Mouse (Mus musculus): Measurements from ENCODE around the gene Myo1b. TPM values are rescaled to one million over a fixed set of nuclear protein-coding genes. Genes with fewer than 3 reads are reported as not detected.
A peak's percentile ranks its signal among the peaks of the same experiment; 100 is the strongest.

Gene Myo1b
- total and polyA plus RNA-seq, 3 experiments = 5.5 to 30.1 (median 29.6) TPM

DNA sequence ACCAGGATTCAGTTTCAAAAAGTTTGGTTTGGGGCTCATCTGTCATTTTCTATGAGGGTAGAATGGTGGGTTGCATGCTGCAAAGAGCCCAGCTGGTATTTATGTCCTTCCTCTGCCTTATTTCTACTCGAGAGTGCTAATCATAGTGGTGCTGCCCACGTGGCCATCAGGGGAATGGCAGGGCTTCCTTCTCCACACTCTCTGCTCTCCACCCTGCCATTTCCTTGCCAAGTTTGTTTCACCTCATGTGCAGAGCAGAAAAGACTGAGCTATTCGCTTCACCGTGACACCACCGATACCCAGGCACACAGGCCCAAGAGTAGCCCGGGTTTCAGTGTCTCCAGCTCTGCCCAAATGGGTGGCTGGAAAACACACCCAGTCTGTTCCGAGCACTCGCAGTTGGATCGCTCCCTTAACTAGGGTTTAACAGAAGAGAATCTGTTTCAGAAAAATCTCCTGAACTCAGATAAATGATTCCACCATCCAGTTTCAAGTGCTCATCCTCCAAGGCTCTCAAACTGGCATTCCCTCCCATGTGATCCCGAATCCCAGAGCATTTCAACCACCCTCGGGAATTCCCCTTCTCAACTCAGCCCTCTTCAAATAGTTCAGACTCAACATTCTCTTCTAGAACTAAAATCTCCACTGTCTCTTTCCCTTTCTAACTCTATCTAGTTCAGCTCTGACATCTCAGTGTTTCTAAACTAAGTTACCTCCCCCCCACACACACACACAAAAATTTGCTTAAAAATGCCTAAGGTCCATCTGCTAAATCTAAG is 77.8 kb downstream of the Myo1b start:
- Histone ChIP-seq H3K27ac (peak overlapping the region; percentile 64), H3K4me1 (ENCODE audit: control insufficient read depth, insufficient read depth, low read length) (peaks cover 23% of the 10 kb centered on the region), H3K4me3 (0 out of 2 replicates have a peak overlapping the region, but pooled peaks have one; percentile 15), H3K9ac (ENCODE audit: low read depth, low read length) (no peak overlapping the region), H3K27me3 (ENCODE audit: control insufficient read depth, insufficient read depth, low read length) (no peaks in the 10 kb centered on the region), H3K79me2 (replicated peaks; ENCODE audit: control insufficient read depth, insufficient read depth, low read length) (no peaks in the 10 kb centered on the region), H3K36me3 (ENCODE audit: control insufficient read depth, insufficient read depth, low read length) (peaks cover 13% of the 10 kb centered on the region)
- TF ChIP-seq CTCF (IDR thresholded peaks at IDR 0.05) (peak; percentile 54), EP300 (IDR thresholded peaks at IDR 0.05; ENCODE audit: insufficient read depth, low read depth, low read length) (peak; percentile 59; the same call in 1 of the 2 replicates), POLR2A (IDR thresholded peaks at IDR 0.05; ENCODE audit: insufficient read depth, low read depth, low read length) (no peak)
- peak in 1 of 2 experiments; percentile 32 for DNase-seq
- intact Hi-C loops (cut with DNase I) = loop anchor here (1.0 kb wide), 1 partner anchor 58 kb away; no protein-coding TSS in a partner anchor
- 29% methylated on average over 11 of the region's 11 CpGs for WGBS

DNA sequence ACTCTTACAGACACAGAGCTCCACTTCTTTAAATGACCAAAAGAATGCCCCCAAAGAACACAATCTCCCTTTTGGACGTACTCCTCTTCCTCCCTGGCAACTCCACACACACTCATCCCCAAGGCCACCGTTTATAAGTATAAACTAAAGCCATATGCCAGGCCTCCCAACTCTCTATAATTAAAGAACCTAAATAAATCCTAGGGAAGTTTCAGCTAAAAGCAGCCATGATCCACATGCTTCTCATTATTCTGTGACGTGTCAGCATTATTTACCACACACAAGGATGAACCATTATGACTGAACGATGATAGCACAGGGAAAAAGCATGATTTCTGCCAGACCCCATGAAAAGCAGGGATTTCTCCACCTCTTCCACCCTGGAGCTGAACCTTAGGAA is 78.6 kb downstream of the Myo1b start:
- Histone ChIP-seq H3K9ac (ENCODE audit: low read depth, low read length) (no peak overlapping the region), H3K4me1 (ENCODE audit: control insufficient read depth, insufficient read depth, low read length) (peaks cover 20% of the 10 kb centered on the region), H3K79me2 (replicated peaks; ENCODE audit: control insufficient read depth, insufficient read depth, low read length) (no peaks in the 10 kb centered on the region), H3K27ac (peak overlapping the region; percentile 38), H3K36me3 (ENCODE audit: control insufficient read depth, insufficient read depth, low read length) (peaks cover 13% of the 10 kb centered on the region), H3K4me3 (no peak overlapping the region), H3K27me3 (ENCODE audit: control insufficient read depth, insufficient read depth, low read length) (no peaks in the 10 kb centered on the region)
- DNase-seq = no peak
- 48% methylated on average over 4 of the region's 4 CpGs for WGBS
- intact Hi-C loops (cut with DNase I) = loop anchor here (1.0 kb wide), 1 partner anchor 57 kb away; no protein-coding TSS in a partner anchor
- TF ChIP-seq EP300 (IDR thresholded peaks at IDR 0.05; ENCODE audit: insufficient read depth, low read depth, low read length) = no peak
- no peak for TF ChIP-seq CTCF (IDR thresholded peaks at IDR 0.05)
- TF ChIP-seq POLR2A (IDR thresholded peaks at IDR 0.05; ENCODE audit: insufficient read depth, low read depth, low read length) = no peak

DNA sequence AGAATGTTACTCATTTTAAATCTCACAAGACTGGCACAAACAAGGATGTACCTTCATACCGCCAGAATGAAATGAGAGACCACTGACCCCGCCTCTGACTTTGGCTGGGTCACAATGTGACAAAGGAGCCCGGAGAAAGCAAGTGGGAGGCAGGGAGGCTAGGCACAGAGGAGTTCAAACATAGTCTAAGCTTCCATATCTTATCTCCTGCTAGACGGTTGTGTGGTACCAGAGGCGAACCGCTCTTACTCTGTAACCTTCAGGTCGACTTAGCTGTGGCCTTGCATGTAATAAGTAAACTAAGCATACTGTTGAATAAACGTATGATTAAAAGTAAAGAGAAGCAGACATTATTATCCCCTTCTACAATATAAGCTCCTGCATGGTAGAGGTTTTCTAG is 80.1 kb downstream of the Myo1b start:
- Histone ChIP-seq H3K9ac (ENCODE audit: low read depth, low read length) (no peak overlapping the region), H3K79me2 (replicated peaks; ENCODE audit: control insufficient read depth, insufficient read depth, low read length) (no peaks in the 10 kb centered on the region), H3K27me3 (ENCODE audit: control insufficient read depth, insufficient read depth, low read length) (no peaks in the 10 kb centered on the region), H3K4me1 (ENCODE audit: control insufficient read depth, insufficient read depth, low read length) (peaks cover 13% of the 10 kb centered on the region), H3K27ac (no peak overlapping the region), H3K4me3 (no peak overlapping the region), H3K36me3 (ENCODE audit: control insufficient read depth, insufficient read depth, low read length) (peaks cover 10% of the 10 kb centered on the region)
- 42% methylated on average over 8 of the region's 8 CpGs for WGBS
- intact Hi-C loops (cut with DNase I) = no loop called here
- TF ChIP-seq CTCF (IDR thresholded peaks at IDR 0.05) (no peak), EP300 (IDR thresholded peaks at IDR 0.05; ENCODE audit: insufficient read depth, low read depth, low read length) (no peak), POLR2A (IDR thresholded peaks at IDR 0.05; ENCODE audit: insufficient read depth, low read depth, low read length) (no peak)
- no peak for DNase-seq

DNA sequence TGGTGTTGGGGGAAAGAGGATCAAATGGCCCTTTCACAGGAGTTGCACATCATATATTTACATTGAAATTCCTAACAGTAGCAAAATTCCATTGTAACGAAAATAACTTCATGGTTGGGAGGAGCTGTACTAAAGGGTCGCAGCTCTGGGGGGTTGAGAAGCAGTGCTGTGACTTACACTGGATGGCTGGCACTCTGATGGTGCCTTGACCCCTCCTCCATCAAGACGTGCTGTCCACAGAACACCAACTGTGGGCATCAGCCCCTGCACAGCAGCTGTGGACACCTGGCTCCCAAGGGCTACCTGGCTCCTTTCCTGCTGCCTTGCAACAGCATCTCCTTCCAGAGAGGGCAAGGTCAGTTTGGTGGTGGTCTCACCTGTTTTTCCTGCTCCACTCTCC is 81.8 kb downstream of the Myo1b start:
- DNase-seq = no peak
- peaks cover 10% of the 10 kb centered on the region for H3K36me3 ChIP-seq (ENCODE audit: control insufficient read depth, insufficient read depth, low read length)
- no peak overlapping the region for H3K27ac ChIP-seq
- no peaks in the 10 kb centered on the region for H3K27me3 ChIP-seq (ENCODE audit: control insufficient read depth, insufficient read depth, low read length)
- WGBS = 80% methylated on average over 3 of the region's 3 CpGs
- intact Hi-C loops (cut with DNase I) = no loop called here
- no peaks in the 10 kb centered on the region for H3K79me2 ChIP-seq (replicated peaks; ENCODE audit: control insufficient read depth, insufficient read depth, low read length)
- H3K4me1 ChIP-seq (ENCODE audit: control insufficient read depth, insufficient read depth, low read length) = peaks cover 9% of the 10 kb centered on the region
- no peak overlapping the region for H3K9ac ChIP-seq (ENCODE audit: low read depth, low read length)
- no peak overlapping the region for H3K4me3 ChIP-seq
- TF ChIP-seq EP300 (IDR thresholded peaks at IDR 0.05; ENCODE audit: insufficient read depth, low read depth, low read length) = no peak
- TF ChIP-seq CTCF (IDR thresholded peaks at IDR 0.05) = no peak
- TF ChIP-seq POLR2A (IDR thresholded peaks at IDR 0.05; ENCODE audit: insufficient read depth, low read depth, low read length) = no peak

DNA sequence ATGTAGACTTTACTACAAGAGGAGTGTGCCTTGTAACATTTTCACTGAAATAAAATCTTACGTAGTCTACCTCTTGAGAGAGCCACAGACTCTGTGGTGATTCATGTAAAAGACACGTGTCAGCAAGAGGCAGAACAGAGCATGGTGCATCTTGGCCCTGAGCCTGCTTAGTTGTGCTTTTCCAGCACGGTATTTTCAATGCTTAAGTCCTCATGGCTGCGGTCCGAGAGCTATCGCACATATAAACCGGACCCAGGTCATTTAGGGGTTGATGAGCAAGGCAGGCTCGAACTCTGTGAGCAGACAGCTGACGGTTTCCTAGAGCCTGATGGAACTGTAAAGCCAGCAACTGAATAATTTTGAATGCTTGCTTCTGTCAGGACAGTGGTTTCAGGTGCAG is 86.5 kb downstream of the Myo1b start:
- Histone ChIP-seq H3K79me2 (replicated peaks; ENCODE audit: control insufficient read depth, insufficient read depth, low read length) (no peaks in the 10 kb centered on the region; the same call in 1 of the 2 replicates), H3K4me1 (ENCODE audit: control insufficient read depth, insufficient read depth, low read length) (no peaks in the 10 kb centered on the region; the same call in 1 of the 2 replicates), H3K27ac (no peak overlapping the region), H3K36me3 (ENCODE audit: control insufficient read depth, insufficient read depth, low read length) (no peaks in the 10 kb centered on the region), H3K9ac (ENCODE audit: low read depth, low read length) (no peak overlapping the region), H3K27me3 (ENCODE audit: control insufficient read depth, insufficient read depth, low read length) (no peaks in the 10 kb centered on the region), H3K4me3 (no peak overlapping the region)
- DNase-seq = no peak
- WGBS = 49% methylated on average over 9 of the region's 9 CpGs
- intact Hi-C loops (cut with DNase I) = no loop called here
- no peak for TF ChIP-seq EP300 (IDR thresholded peaks at IDR 0.05; ENCODE audit: insufficient read depth, low read depth, low read length)
- TF ChIP-seq CTCF (IDR thresholded peaks at IDR 0.05) = no peak
- no peak for TF ChIP-seq POLR2A (IDR thresholded peaks at IDR 0.05; ENCODE audit: insufficient read depth, low read depth, low read length)

DNA sequence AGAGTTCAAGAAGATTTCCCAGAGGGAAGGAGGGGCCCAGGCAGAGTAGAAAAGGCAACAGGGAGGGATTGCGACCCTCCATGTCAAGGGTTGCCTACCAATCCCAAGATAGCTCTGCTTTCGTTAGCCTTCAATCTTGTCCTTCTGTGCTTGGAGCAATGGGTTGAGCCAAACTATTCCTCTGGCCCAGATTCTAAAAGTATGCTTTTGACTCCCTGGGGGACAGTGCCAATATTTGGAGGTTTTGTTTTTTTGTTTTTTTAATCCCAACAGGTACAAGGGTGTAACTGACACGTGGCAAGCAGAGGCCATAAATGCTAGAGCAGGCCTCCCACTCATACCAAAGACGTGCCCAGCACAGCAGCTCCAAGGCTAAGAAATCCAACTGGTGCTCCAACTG is 93.3 kb downstream of the Myo1b start:
- 80% methylated on average over 4 of the region's 4 CpGs for WGBS
- H3K27me3 ChIP-seq (ENCODE audit: control insufficient read depth, insufficient read depth, low read length) = no peaks in the 10 kb centered on the region
- H3K27ac ChIP-seq = peak overlapping the region; percentile 8; the same call in 1 of the 2 replicates
- H3K4me1 ChIP-seq (ENCODE audit: control insufficient read depth, insufficient read depth, low read length) = peaks cover 5% of the 10 kb centered on the region
- no peak for TF ChIP-seq POLR2A (IDR thresholded peaks at IDR 0.05; ENCODE audit: insufficient read depth, low read depth, low read length)
- TF ChIP-seq CTCF (IDR thresholded peaks at IDR 0.05) = no peak
- H3K79me2 ChIP-seq (replicated peaks; ENCODE audit: control insufficient read depth, insufficient read depth, low read length) = no peaks in the 10 kb centered on the region; the same call in 1 of the 2 replicates
- intact Hi-C loops (cut with DNase I) = no loop called here
- H3K9ac ChIP-seq (ENCODE audit: low read depth, low read length) = no peak overlapping the region
- no peak overlapping the region for H3K4me3 ChIP-seq
- no peak for DNase-seq
- no peaks in the 10 kb centered on the region for H3K36me3 ChIP-seq (ENCODE audit: control insufficient read depth, insufficient read depth, low read length)
